Mouse (Mus musculus) common myeloid progenitor, adult 5-6 weeks (primary cell): ENCODE data around the gene Ambn. TPM values are rescaled to one million over a fixed set of nuclear protein-coding genes. Genes with fewer than 3 reads are reported as not detected.
"Not testable (repeated sequence)": the region's sequence is repeated elsewhere in the genome, so short reads cannot be mapped to it uniquely, and the experiment has no call there.

ENCODE experiments used
- ATAC-seq: replicated peaks from 2 replicates; pipeline ENCODE4 v1.8.0; 2016; ENCODE audit warnings: low read depth, mild to moderate bottlenecking, moderate TSS enrichment, inconsistent platforms; ENCODE audit not compliant: poor library complexity, severe bottlenecking
- total RNA-seq: library from RNA; stranded (forward); fragments of 200-1000, 187-1606 nt; gene quantifications from 2 replicates; pipeline ENCODE4 v1.2.3, GENCODE M21; 2017

The Ambn gene
- total RNA-seq = not detected in 2 replicates

GRCm38 (mm10) chr5:88455691-88456090 is at the start of gene Ambn:
TSS of gene Ambn (plus strand) at chr5:88455991.
- no peak for ATAC-seq

- ATAC-seq = no peak
Observed at GRCm38 (mm10) chr5:88420319-88421065, 35.3 kb upstream of the Ambn start.

GRCm38 (mm10) chr5:88424892-88425291 is 30.9 kb upstream of the Ambn start:
- ATAC-seq = not testable (repeated sequence)

- no peak for ATAC-seq
Observed at GRCm38 (mm10) chr5:88426753-88427152, 29.0 kb upstream of the Ambn start.

GRCm38 (mm10) chr5:88467471-88467870 is 11.7 kb downstream of the Ambn start:
- ATAC-seq = no peak

- ATAC-seq = no peak
Observed at GRCm38 (mm10) chr5:88468807-88469704, 13.3 kb downstream of the Ambn start.

GRCm38 (mm10) chr5:88487675-88488074 is 31.9 kb downstream of the Ambn start, which contains the start of gene Enam:
TSS of gene Enam (plus strand) at chr5:88487975.
- no peak for ATAC-seq

GRCm38 (mm10) chr5:88489004-88489403 is 33.2 kb downstream of the Ambn start:
- no peak for ATAC-seq

GRCm38 (mm10) chr5:88491111-88491510 is 35.3 kb downstream of the Ambn start:
- no peak for ATAC-seq

- ATAC-seq = peak; percentile 52; the same call in 1 of the 2 replicates
Observed at GRCm38 (mm10) chr5:88499781-88500180, 44.0 kb downstream of the Ambn start.

- peak; percentile 97 for ATAC-seq
Observed at GRCm38 (mm10) chr5:88508555-88508954, 52.8 kb downstream of the Ambn start.

- ATAC-seq = peak; percentile 76
Observed at GRCm38 (mm10) chr5:88508990-88509389, 53.2 kb downstream of the Ambn start.

Other genes with a start within 250 kb of the Ambn start
- not detected in 2 replicates for gene Gm7714, start 187.1 kb upstream of the Ambn start, total RNA-seq
- not detected in 2 replicates for gene Prol1, start 138.7 kb upstream of the Ambn start, total RNA-seq
- gene Amtn, start 79.9 kb upstream of the Ambn start, total RNA-seq = not detected in 2 replicates
- not detected in 2 replicates for gene Enam, start 32.0 kb downstream of the Ambn start, total RNA-seq
- 2.8 TPM in 1 of 2 replicates, not detected in the other for gene Jchain, start 71.9 kb downstream of the Ambn start, total RNA-seq
- 71.3 and 76.3 TPM in 2 replicates for gene Utp3, start 98.5 kb downstream of the Ambn start, total RNA-seq
- gene Rufy3, start 109.0 kb downstream of the Ambn start, total RNA-seq = 14.8 and 15.9 TPM in 2 replicates
- gene Grsf1, start 220.2 kb downstream of the Ambn start, total RNA-seq = 85.7 and 91.9 TPM in 2 replicates